Comparison of ENCODE assay signal across 8 mouse cellular contexts in the genomic region with DNA sequence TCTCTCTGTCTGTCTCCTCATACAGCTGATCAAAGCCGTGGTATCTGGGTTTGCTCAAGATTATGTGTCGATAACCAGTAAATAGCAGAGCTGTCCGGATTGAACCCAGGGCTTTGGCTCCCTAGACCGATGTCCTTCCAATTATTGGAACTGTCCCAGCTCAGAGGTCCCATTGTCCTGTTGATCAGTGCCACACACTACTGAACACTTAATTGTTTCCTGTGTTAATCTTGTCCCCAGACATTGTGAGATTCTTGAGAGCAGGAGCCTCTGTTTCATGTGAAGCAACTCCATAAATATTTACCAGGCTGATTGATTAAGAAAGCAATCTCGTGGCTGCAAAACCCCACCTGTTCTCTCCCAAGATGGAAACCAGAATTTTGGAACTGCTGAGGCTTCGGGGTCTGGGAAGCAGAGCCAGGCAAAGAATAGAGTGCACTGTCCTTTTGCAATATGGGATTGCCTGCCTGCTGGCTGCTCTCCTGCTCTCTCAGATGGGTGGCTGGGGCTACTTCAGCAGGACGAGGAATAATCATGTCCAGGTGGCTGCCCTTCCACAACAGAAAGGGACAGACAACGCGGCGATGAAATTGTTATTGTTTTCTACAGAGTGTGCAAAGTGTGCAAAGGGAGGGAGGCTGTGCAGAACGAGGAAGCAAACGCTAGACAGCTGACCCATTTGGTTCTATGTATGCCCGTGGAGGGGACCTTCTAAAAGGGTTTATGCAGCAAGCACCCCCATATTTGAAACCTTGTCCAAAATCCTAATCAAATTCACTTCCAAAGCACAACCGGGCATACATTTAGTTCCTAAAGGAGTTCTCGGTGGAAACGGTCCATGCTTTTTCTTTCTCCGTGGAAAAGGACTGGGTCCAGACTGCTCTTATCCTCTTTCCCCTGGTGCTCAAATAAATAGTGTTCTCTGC. TPM values are rescaled to one million over a fixed set of nuclear protein-coding genes. Genes with fewer than 3 reads are reported as not detected.
DNase-seq lines count a peak whose midpoint lies in the region; ATAC-seq and TF ChIP-seq lines count a peak whose summit lies in the region.

No protein-coding gene starts in this region.

- peak overlapping the region; percentile 97 for H3K27ac ChIP-seq in embryonic facial prominence, embryonic 11.5 days (replicated peaks; ENCODE audit: low read depth, low read length)
- H3K27ac ChIP-seq in hindbrain, embryonic 12.5 days, result peak overlapping the region; percentile 92
- peak overlapping the region; percentile 49 for H3K27ac ChIP-seq in liver, embryonic 15.5 days (replicated peaks)
- peak overlapping the region; percentile 82 for H3K27ac ChIP-seq in small intestine, adult 2 months (ENCODE audit: insufficient read depth, low read depth, low read length)

- TF ChIP-seq POLR2A in small intestine, adult 2 months (IDR thresholded peaks at IDR 0.05; ENCODE audit: low read depth, low read length), result no peak

- peaks cover 40% of the 10 kb centered on the region for H3K79me2 ChIP-seq in C2C12 (ENCODE audit: control insufficient read depth, insufficient read depth)

- peak; percentile 58 for DNase-seq in embryonic facial prominence, embryonic 11.5 days (ENCODE audit: low spot score)
- no peak for DNase-seq in left cerebral cortex, postnatal 10 days (ENCODE audit: extremely low spot score in 1 of 2, low spot score in 2 of 2)
- no peak for DNase-seq in right cerebral cortex, postnatal 14 days

- H3K4me2 ChIP-seq in embryonic facial prominence, embryonic 11.5 days (ENCODE audit: low read depth, low read length), result peak overlapping the region; percentile 24
- peak overlapping the region; percentile 65 for H3K4me2 ChIP-seq in hindbrain, embryonic 12.5 days (replicated peaks)
- peak overlapping the region; percentile 66 for H3K4me2 ChIP-seq in liver, embryonic 15.5 days

- peak overlapping the region; percentile 40 for H3K9ac ChIP-seq in embryonic facial prominence, embryonic 11.5 days (replicated peaks; ENCODE audit: low read length)
- peak overlapping the region; percentile 19; the same call in 1 of the 2 replicates for H3K9ac ChIP-seq in hindbrain, embryonic 12.5 days
- H3K9ac ChIP-seq in liver, embryonic 15.5 days, result 0 out of 2 replicates have a peak overlapping the region, but pooled peaks have one; percentile 2

- ATAC-seq in embryonic facial prominence, embryonic 11.5 days (replicated peaks; ENCODE audit: insufficient number of reproducible peaks, low FRiP score, low TSS enrichment, low read depth), result no peak
- no peak for ATAC-seq in hindbrain, embryonic 12.5 days (ENCODE audit: low FRiP score)
- ATAC-seq in liver, embryonic 15.5 days (ENCODE audit: insufficient read depth), result no peak
- no peak for ATAC-seq in erythroid progenitor cell, adult 5-6 weeks (replicated peaks; ENCODE audit: low FRiP score, poor library complexity, severe bottlenecking)

- peaks cover 16% of the 10 kb centered on the region for H3K4me1 ChIP-seq in embryonic facial prominence, embryonic 11.5 days (ENCODE audit: control insufficient read depth, insufficient read depth, low read length)
- peaks cover 79% of the 10 kb centered on the region for H3K4me1 ChIP-seq in hindbrain, embryonic 12.5 days
- H3K4me1 ChIP-seq in liver, embryonic 15.5 days (replicated peaks), result peaks cover 72% of the 10 kb centered on the region
- H3K4me1 ChIP-seq in small intestine, adult 2 months (ENCODE audit: control insufficient read depth, insufficient read depth, insufficient read length, low read length), result peaks cover 24% of the 10 kb centered on the region

- no peak for TF ChIP-seq CTCF in C2C12 (IDR thresholded peaks at IDR 0.05; ENCODE audit: control insufficient read depth, insufficient read depth, insufficient read length)
- no peak for TF ChIP-seq CTCF in small intestine, adult 2 months (IDR thresholded peaks at IDR 0.05; ENCODE audit: extremely low read depth, insufficient read length, insufficient replicate concordance, low read depth, low read length)

- 5% methylated on average over 17 of the region's 17 CpGs for WGBS in embryonic facial prominence, embryonic 11.5 days
- 10% methylated on average over 17 of the region's 17 CpGs for WGBS in hindbrain, embryonic 12.5 days
- 21% methylated on average over 17 of the region's 17 CpGs for WGBS in liver, embryonic 15.5 days (ENCODE audit: insufficient replicate concordance)
- 23% methylated on average over 17 of the region's 17 CpGs for WGBS in small intestine, adult 2 months

- intact Hi-C loops in left cerebral cortex, postnatal 10 days (cut with DNase I), result no loop called here

- peak overlapping the region; percentile 8 for H3K4me3 ChIP-seq in C2C12 (ENCODE audit: insufficient read depth, poor library complexity, severe bottlenecking)
- H3K4me3 ChIP-seq in embryonic facial prominence, embryonic 11.5 days (ENCODE audit: low read depth, low read length), result no peak overlapping the region
- 0 out of 2 replicates have a peak overlapping the region, but pooled peaks have one; percentile 5 for H3K4me3 ChIP-seq in hindbrain, embryonic 12.5 days
- H3K4me3 ChIP-seq in liver, embryonic 15.5 days (replicated peaks), result no peak overlapping the region
- H3K4me3 ChIP-seq in small intestine, adult 2 months (ENCODE audit: low read depth, low read length), result peak overlapping the region; percentile 9; the same call in 1 of the 2 replicates

- no peaks in the 10 kb centered on the region for H3K9me3 ChIP-seq in embryonic facial prominence, embryonic 11.5 days (replicated peaks; ENCODE audit: control insufficient read depth, low read length)
- H3K9me3 ChIP-seq in hindbrain, embryonic 12.5 days (replicated peaks), result no peaks in the 10 kb centered on the region
- H3K9me3 ChIP-seq in liver, embryonic 15.5 days (replicated peaks), result no peaks in the 10 kb centered on the region

- peaks cover 25% of the 10 kb centered on the region for H3K79me3 ChIP-seq in C2C12 (ENCODE audit: low read depth)

- peaks cover 19% of the 10 kb centered on the region for H3K36me3 ChIP-seq in C2C12 (ENCODE audit: control insufficient read depth, insufficient read depth)
- no peaks in the 10 kb centered on the region for H3K36me3 ChIP-seq in embryonic facial prominence, embryonic 11.5 days (replicated peaks; ENCODE audit: control insufficient read depth, insufficient read depth, low read depth, low read length)
- no peaks in the 10 kb centered on the region for H3K36me3 ChIP-seq in hindbrain, embryonic 12.5 days
- no peaks in the 10 kb centered on the region for H3K36me3 ChIP-seq in liver, embryonic 15.5 days (replicated peaks)
- H3K36me3 ChIP-seq in small intestine, adult 2 months (ENCODE audit: control insufficient read depth, insufficient read depth, low read length), result peaks cover 10% of the 10 kb centered on the region

- no peaks in the 10 kb centered on the region for H3K27me3 ChIP-seq in C2C12 (ENCODE audit: control insufficient read depth, insufficient read depth, insufficient read length)
- no peaks in the 10 kb centered on the region for H3K27me3 ChIP-seq in embryonic facial prominence, embryonic 11.5 days (ENCODE audit: control insufficient read depth, insufficient read depth, low read length)
- H3K27me3 ChIP-seq in hindbrain, embryonic 12.5 days, result peaks cover 8% of the 10 kb centered on the region
- peaks cover 100% of the 10 kb centered on the region for H3K27me3 ChIP-seq in liver, embryonic 15.5 days
- H3K27me3 ChIP-seq in small intestine, adult 2 months (ENCODE audit: control insufficient read depth, insufficient read depth, low read length), result no peaks in the 10 kb centered on the region

- H3ac ChIP-seq in C2C12 (ENCODE audit: control insufficient read depth, insufficient read length, low read depth), result peak overlapping the region; percentile 49

TF ChIP-seq in C2C12, 6 proteins besides CTCF, POLR2A, EP300 and RAD21:
- no peak for TF ChIP-seq FOSL1 (IDR thresholded peaks at IDR 0.05; ENCODE audit: insufficient read depth, low read length, poor library complexity, severe bottlenecking)
- TF ChIP-seq MYOG (IDR thresholded peaks at IDR 0.05; ENCODE audit: control insufficient read depth, extremely low read depth, insufficient read length), result no peak
- TF ChIP-seq MAX (IDR thresholded peaks at IDR 0.05), result no peak
- no peak for TF ChIP-seq MYOD1 (IDR thresholded peaks at IDR 0.05; ENCODE audit: control insufficient read depth, insufficient read length, low read depth)
- no peak for TF ChIP-seq USF1 (IDR thresholded peaks at IDR 0.05; ENCODE audit: low read depth)
- no peak for TF ChIP-seq CEBPB (IDR thresholded peaks at IDR 0.05; ENCODE audit: low read depth)

RNA-seq across cellular contexts. Expression of gene Id3, which starts 0.8 kb away (rescaled TPM):
- 780 TPM for polyA plus RNA-seq in C2C12 (2012; fragmentation: generic; extraction: Trizol)
- polyA plus RNA-seq in embryonic facial prominence, embryonic 11.5 days (2014; fragmentation: Nextera tagmentation; extraction: Ambion mirVana), result 608 and 653 TPM in 2 replicates
- polyA plus RNA-seq in hindbrain, embryonic 12.5 days (2016; fragmentation: Nextera tagmentation; extraction: Ambion mirVana), result 372 and 426 TPM in 2 replicates
- polyA plus RNA-seq in liver, embryonic 15.5 days (2015; fragmentation: Nextera tagmentation; extraction: Ambion mirVana), result 41.3 and 42.6 TPM in 2 replicates
- polyA plus RNA-seq in small intestine, adult 2 months (2012; rRNA removed), result 262 and 519 TPM in 2 replicates
- 10 to 100 TPM; 37.3 to 54.8 TPM for total RNA-seq in left cerebral cortex, postnatal 10 days (2021)
- total RNA-seq in erythroid progenitor cell, adult 5-6 weeks (2015; ENCODE audit: low replicate concordance), result 14.7 TPM in 1 of 2 replicates, not detected in the other
- total RNA-seq in erythroid progenitor cell, adult 5-6 weeks (2017; ENCODE audit: low replicate concordance), result 2.7 TPM in 1 of 2 replicates, not detected in the other

RNA-seq across cellular contexts. Expression of gene E2f2, which starts 29.7 kb away (rescaled TPM):
- polyA plus RNA-seq in C2C12 (2012; fragmentation: generic; extraction: Trizol), result 11.5 TPM
- 5.0 and 6.1 TPM in 2 replicates for polyA plus RNA-seq in embryonic facial prominence, embryonic 11.5 days (2014; fragmentation: Nextera tagmentation; extraction: Ambion mirVana)
- 7.0 and 7.9 TPM in 2 replicates for polyA plus RNA-seq in hindbrain, embryonic 12.5 days (2016; fragmentation: Nextera tagmentation; extraction: Ambion mirVana)
- polyA plus RNA-seq in liver, embryonic 15.5 days (2015; fragmentation: Nextera tagmentation; extraction: Ambion mirVana), result 85.3 and 95.6 TPM in 2 replicates
- 7.5 and 11.5 TPM in 2 replicates for polyA plus RNA-seq in small intestine, adult 2 months (2012; rRNA removed)
- total RNA-seq in left cerebral cortex, postnatal 10 days (2021), result 1 to 10 TPM in 1 of 2 experiments, under 1 TPM in 1; 0.97 to 1.9 TPM
- 276 and 287 TPM in 2 replicates for total RNA-seq in erythroid progenitor cell, adult 5-6 weeks (2015; ENCODE audit: low replicate concordance)
- 288 and 298 TPM in 2 replicates for total RNA-seq in erythroid progenitor cell, adult 5-6 weeks (2017; ENCODE audit: low replicate concordance)

Comparison
In these comparisons a context has a peak if more than half of its experiments do, and no peak if none do; other contexts are left out.
1. H3K4me3 ChIP-seq: peak in C2C12 (single experiment), hindbrain, embryonic 12.5 days (single experiment) and small intestine, adult 2 months (single experiment); none in embryonic facial prominence, embryonic 11.5 days (single experiment) and liver, embryonic 15.5 days (single experiment).
2. Peak in every context shown above with its lines, with median percentiles within 50 percentile points of each other: H3K27ac ChIP-seq, H3K4me2 ChIP-seq and H3K9ac ChIP-seq.